Mouse (Mus musculus) G1E (cell line): ENCODE data around the gene Myef2. TPM values are rescaled to one million over a fixed set of nuclear protein-coding genes. Genes with fewer than 3 reads are reported as not detected.

ENCODE experiments used
- ATAC-seq: 2 replicates; pipeline ENCODE4 v1.8.0; 2016; ENCODE audit warnings: mild to moderate bottlenecking; ENCODE audit not compliant: insufficient number of reproducible peaks, poor library complexity, low FRiP score, severe bottlenecking; ENCODE audit errors: extremely low read depth
- DNase-seq: peaks from one replicate; pipeline ENCODE4 v3.0.0; 2012; ENCODE audit warnings: low spot score
- H3K27me3 ChIP-seq: 2 replicates; pipeline ENCODE4 v1.6.1; 2012; ENCODE audit warnings: mild to moderate bottlenecking, low read length, inconsistent platforms; ENCODE audit not compliant: insufficient read depth
- H3K36me3 ChIP-seq: replicated peaks from 2 replicates; pipeline ENCODE3; 2012; ENCODE audit warnings: mild to moderate bottlenecking, inconsistent platforms
- H3K4me1 ChIP-seq: 2 replicates; pipeline ENCODE4 v1.6.1; 2012; ENCODE audit warnings: low read depth, low read length, inconsistent platforms, mixed read lengths; ENCODE audit not compliant: insufficient read depth
- H3K4me3 ChIP-seq: 2 replicates; pipeline ENCODE4 v1.5.1; 2012; ENCODE audit warnings: low read depth, mild to moderate bottlenecking, inconsistent platforms, low read length, moderate library complexity, mixed read lengths
- H3K9me3 ChIP-seq: replicated peaks from 2 replicates; pipeline ENCODE4 v1.6.1; 2012; ENCODE audit warnings: inconsistent platforms
- CTCF ChIP-seq: IDR thresholded peaks from 2 replicates; pipeline ENCODE4 v1.5.1; 2012; ENCODE audit warnings: low read depth, low read length, inconsistent platforms, mixed read lengths
- GATA1 ChIP-seq: IDR thresholded peaks from 2 replicates; pipeline ENCODE4 v1.6.1; 2012; ENCODE audit warnings: borderline replicate concordance, low read length, inconsistent platforms, mixed read lengths
- GATA2 ChIP-seq: IDR thresholded peaks from 2 replicates; pipeline ENCODE4 v1.6.1; 2012; ENCODE audit warnings: low read depth, low read length, inconsistent platforms, borderline replicate concordance
- POLR2AphosphoS5 ChIP-seq: IDR thresholded peaks from 2 replicates; pipeline ENCODE4 v1.6.1; 2012; ENCODE audit warnings: low read depth, low read length, inconsistent platforms; ENCODE audit not compliant: insufficient replicate concordance
- TAL1 ChIP-seq: conservative IDR thresholded peaks from 2 replicates; pipeline ENCODE4 v1.6.1; 2012; ENCODE audit warnings: low read depth, low read length, inconsistent platforms, mixed read lengths
- polyA plus RNA-seq: library from polyadenylated mRNA; stranded (reverse); fragments of >175 nt; gene quantifications from 2 replicates; pipeline ENCODE4 v1.2.3, GENCODE M21; 2012
- total RNA-seq, 2 experiments: library from RNA; stranded (forward) in 1 of 2; stranded (reverse) in 1 of 2; fragments of 200-1000 nt in 1 of 2; fragments of >200 nt in 1 of 2; fragmentation: Nextera tagmentation in 1 of 2; gene quantifications; 2 replicates each; pipeline ENCODE4 v1.2.3; 2014 to 2017

Myef2 gene
- total and polyA plus RNA-seq, 3 experiments = 21.4 to 83.4 (median 57.6) TPM

DNA sequence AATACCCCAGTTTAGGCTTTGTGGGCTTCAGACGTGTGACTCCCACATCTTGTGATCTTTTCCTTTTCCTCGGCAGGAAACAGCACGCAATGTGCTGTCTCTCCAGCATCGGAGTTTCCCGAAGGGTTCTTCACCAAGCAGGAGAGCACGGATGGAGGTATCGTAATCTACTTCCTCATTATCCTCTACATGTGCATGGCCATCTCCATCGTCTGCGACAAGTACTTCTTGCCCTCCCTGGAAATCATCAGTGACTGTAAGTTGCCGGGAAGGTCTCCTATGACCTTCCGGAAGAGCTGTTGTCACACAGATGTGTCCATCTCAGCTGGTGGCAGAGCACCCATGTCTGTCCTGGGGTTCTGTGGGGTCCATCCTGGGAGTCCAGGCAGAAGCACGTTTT lies 54.8 kb downstream of the Myef2 start:
- Histone ChIP-seq H3K27me3 (no peaks in the 10 kb centered on the region), H3K36me3 (no peaks in the 10 kb centered on the region), H3K9me3 (no peaks in the 10 kb centered on the region), H3K4me1 (no peaks in the 10 kb centered on the region; the same call in 1 of the 2 replicates), H3K4me3 (no peak overlapping the region)
- no peak for DNase-seq
- no peak for ATAC-seq
- TF ChIP-seq GATA2 = no peak
- TF ChIP-seq CTCF = no peak
- no peak for TF ChIP-seq TAL1

DNA sequence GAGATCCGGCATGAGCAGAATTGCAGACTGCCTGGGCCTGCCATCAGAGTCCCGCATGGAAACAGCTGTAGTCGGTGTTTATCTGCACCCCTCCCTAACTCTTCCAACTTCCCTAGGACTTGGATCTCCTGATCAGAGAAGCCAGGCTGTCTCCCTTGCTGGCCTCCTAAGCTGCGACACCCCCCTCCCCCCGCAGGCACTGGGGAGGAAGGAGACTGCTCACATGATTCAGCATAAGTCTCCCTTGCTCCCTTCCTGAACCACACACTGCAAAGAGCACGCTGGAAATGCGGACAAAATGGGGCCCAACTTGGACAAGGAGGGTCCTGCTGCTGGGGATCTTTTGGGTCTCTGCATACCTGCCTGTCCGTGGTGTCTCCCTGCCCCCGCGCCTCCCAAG lies 55.6 kb downstream of the Myef2 start, which contains the start of gene Slc24a5:
TSS of gene Slc24a5 (plus strand) at position 231 of the 400 bp plus-strand sequence.
- ATAC-seq = no peak
- H3K4me3 ChIP-seq = no peak within 1 kb of the TSS
- H3K9me3 ChIP-seq = no peaks in the 10 kb centered on the region
- H3K4me1 ChIP-seq = no peaks in the 10 kb centered on the region; the same call in 1 of the 2 replicates
- TF ChIP-seq CTCF (no peak), GATA1 (no peak), GATA2 (no peak), TAL1 (no peak), POLR2AphosphoS5 (no peak)
- H3K36me3 ChIP-seq = no peaks in the 10 kb centered on the region
- no peaks in the 10 kb centered on the region for H3K27me3 ChIP-seq
- no peak for DNase-seq

DNA sequence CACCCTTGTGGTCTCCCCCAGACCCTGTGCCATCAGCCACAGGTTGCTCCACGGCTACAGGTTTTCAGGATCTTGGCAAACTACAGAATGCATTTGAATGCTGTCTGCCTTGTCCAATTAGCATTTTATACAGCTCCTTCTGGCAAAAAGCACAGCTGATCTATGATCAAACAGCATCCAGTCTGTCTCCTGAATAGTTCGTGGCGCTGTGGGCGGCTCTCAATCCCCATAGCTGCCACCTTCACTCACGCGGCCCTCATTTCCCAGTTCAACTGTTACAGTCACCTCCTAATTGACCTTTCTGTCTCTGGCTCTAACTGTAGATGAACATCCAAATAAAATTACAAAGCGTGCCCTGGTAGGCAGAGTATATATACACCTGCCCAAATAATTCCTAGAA lies 56.1 kb downstream of the Myef2 start:
- ATAC-seq (no peak), DNase-seq (no peak)
- Histone ChIP-seq H3K4me1 (no peaks in the 10 kb centered on the region; the same call in 1 of the 2 replicates), H3K4me3 (no peak overlapping the region), H3K27me3 (no peaks in the 10 kb centered on the region), H3K9me3 (no peaks in the 10 kb centered on the region), H3K36me3 (no peaks in the 10 kb centered on the region)
- TF ChIP-seq GATA2 (no peak), POLR2AphosphoS5 (no peak), CTCF (no peak)

DNA sequence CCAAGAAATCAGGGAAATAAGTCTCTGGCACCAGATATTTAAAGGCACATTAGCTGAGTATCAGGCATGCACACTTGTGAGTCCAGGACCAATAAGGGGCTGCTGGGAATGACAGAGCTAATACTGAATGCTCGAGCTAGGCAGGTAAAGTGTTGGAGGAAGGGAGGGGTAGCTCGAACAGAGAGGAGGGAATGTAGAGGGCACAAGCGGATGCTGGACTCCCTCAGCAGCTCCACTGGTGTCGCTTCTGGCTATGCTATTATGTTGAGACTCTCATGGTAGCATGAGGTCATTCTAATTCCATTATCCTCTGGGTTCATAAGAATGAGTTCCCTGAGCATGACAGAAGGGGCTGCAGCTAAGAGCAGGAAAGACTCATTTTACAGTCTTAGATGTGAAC lies 60.5 kb downstream of the Myef2 start:
- no peak for ATAC-seq

DNA sequence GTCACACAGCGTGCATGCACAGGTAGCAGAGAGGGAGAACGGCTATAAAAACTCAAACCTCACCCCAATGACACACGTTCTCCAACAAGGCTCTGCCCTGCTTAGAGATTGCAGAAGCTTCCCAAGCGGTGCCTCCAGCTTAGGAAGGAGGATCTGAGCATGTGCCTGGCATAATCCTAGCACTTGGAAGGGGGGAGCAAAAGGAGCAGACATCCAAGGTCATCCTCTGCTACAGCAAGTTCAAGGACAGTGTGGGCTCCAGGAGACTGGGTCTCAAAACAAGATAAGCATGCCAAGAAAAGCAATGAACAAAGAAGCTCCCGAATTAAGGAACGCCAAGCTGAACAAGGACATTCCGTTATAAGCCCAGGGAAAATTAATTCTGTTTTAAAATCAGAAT lies 62.0 kb downstream of the Myef2 start:
- no peaks in the 10 kb centered on the region for H3K36me3 ChIP-seq
- DNase-seq (no peak), ATAC-seq (no peak)
- no peaks in the 10 kb centered on the region for H3K27me3 ChIP-seq
- H3K4me3 ChIP-seq = no peak overlapping the region
- no peak for TF ChIP-seq CTCF
- no peak for TF ChIP-seq POLR2AphosphoS5
- TF ChIP-seq TAL1 = no peak
- TF ChIP-seq GATA2 = no peak
- no peak for TF ChIP-seq GATA1
- peaks cover 23% of the 10 kb centered on the region for H3K9me3 ChIP-seq
- H3K4me1 ChIP-seq = no peaks in the 10 kb centered on the region

More for the DNA sequence above, 60.5 kb downstream of the Myef2 start:
- Histone ChIP-seq H3K4me1 (no peaks in the 10 kb centered on the region; the same call in 1 of the 2 replicates), H3K4me3 (no peak overlapping the region), H3K27me3 (no peaks in the 10 kb centered on the region), H3K9me3 (peaks cover 23% of the 10 kb centered on the region), H3K36me3 (no peaks in the 10 kb centered on the region)
- no peak for DNase-seq
- TF ChIP-seq GATA2 = no peak
- TF ChIP-seq POLR2AphosphoS5 = no peak
- TF ChIP-seq CTCF = no peak
- TF ChIP-seq GATA1 = no peak
- TF ChIP-seq TAL1 = no peak

DNA sequence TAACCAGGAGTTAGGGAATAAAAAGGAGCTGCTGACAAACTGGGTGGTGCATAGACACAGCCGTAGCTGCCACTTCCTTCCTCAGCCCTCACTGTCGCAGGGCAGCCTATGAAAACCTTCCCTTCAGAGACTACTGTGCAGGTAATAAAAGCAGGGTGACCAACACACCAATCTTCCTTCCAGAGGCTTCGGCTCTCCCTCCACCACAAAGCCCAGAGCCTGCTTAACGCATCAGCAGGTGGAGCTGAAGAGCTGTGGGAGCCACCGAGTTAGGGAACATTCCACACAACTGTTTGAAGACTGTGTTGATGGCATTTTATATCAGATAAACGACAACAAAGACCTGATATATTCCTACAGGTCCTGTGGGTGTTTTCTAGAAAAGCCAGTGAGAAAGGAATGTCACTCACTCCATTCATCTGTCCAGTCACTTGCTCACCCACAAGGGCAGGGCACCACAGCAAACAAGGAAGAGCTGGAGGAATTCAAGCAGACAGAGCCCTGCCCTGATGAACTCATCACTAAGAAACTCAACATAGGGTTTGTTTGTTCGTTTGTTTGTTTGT lies 66.1 kb downstream of the Myef2 start:
- no peaks in the 10 kb centered on the region for H3K27me3 ChIP-seq
- ATAC-seq = no peak
- no peaks in the 10 kb centered on the region for H3K36me3 ChIP-seq
- H3K4me1 ChIP-seq = no peaks in the 10 kb centered on the region
- peaks cover 32% of the 10 kb centered on the region for H3K9me3 ChIP-seq
- no peak overlapping the region for H3K4me3 ChIP-seq
- TF ChIP-seq POLR2AphosphoS5 (no peak), GATA1 (no peak)
- DNase-seq = no peak

DNA sequence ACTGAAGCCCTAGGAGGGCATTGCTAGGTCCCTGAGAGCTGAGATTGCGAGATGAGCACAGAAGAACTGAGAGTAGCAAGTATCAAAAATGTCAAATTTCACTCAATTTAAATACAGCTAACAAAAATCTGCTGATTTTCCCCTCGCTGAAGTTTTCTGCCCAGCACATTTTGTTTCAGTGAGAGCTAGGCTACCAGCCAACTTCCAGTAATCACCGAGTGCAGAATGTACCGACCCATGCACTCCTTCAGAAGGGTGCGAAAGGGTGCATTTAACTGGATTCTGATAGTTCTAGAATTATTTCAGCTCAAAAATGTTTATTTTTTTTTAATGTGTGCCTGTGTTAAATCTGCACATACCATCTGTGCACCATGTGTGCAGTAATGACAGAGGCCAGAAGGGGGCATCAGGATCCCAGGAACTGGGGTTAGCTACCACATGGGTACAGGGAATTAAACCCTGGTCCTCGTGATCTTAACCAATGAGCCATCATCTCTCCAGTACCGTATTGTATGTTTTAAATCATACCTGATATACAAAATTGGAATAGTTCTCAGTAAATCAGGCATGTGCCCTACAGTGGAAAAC lies 68.1 kb downstream of the Myef2 start:
- Histone ChIP-seq H3K4me1 (no peaks in the 10 kb centered on the region), H3K27me3 (no peaks in the 10 kb centered on the region), H3K9me3 (peaks cover 28% of the 10 kb centered on the region), H3K4me3 (no peak overlapping the region), H3K36me3 (no peaks in the 10 kb centered on the region)
- TF ChIP-seq TAL1 = no peak
- no peak for TF ChIP-seq GATA2
- TF ChIP-seq GATA1 = no peak
- no peak for TF ChIP-seq POLR2AphosphoS5
- no peak for TF ChIP-seq CTCF
- DNase-seq (no peak), ATAC-seq (no peak)

Other genes starting within 250 kb of the Myef2 start
- gene Slc24a5, start 55.5 kb downstream of the Myef2 start, total RNA-seq (2014; fragmentation: Nextera tagmentation) = not detected in 2 replicates
- gene Slc24a5, start 55.5 kb downstream of the Myef2 start, total RNA-seq (2017) = 2.1 and 2.3 TPM in 2 replicates
- not detected in 2 replicates for gene Slc24a5, start 55.5 kb downstream of the Myef2 start, polyA plus RNA-seq
- not detected in 2 replicates for gene Ctxn2, start 13.0 kb upstream of the Myef2 start, total RNA-seq (2014; fragmentation: Nextera tagmentation)
- gene Ctxn2, start 13.0 kb upstream of the Myef2 start, total RNA-seq (2017) = not detected in 2 replicates
- not detected in 2 replicates for gene Ctxn2, start 13.0 kb upstream of the Myef2 start, polyA plus RNA-seq
- gene Slc12a1, start 28.8 kb upstream of the Myef2 start, total RNA-seq (2014; fragmentation: Nextera tagmentation) = not detected in 2 replicates
- under 0.01 and 0.06 TPM in 2 replicates for gene Slc12a1, start 28.8 kb upstream of the Myef2 start, total RNA-seq (2017)
- not detected in 2 replicates for gene Slc12a1, start 28.8 kb upstream of the Myef2 start, polyA plus RNA-seq
- gene Dut, start 123.5 kb upstream of the Myef2 start, total RNA-seq (2014; fragmentation: Nextera tagmentation) = 75.5 and 91.7 TPM in 2 replicates
- gene Dut, start 123.5 kb upstream of the Myef2 start, total RNA-seq (2017) = 161 and 165 TPM in 2 replicates
- 113 and 139 TPM in 2 replicates for gene Dut, start 123.5 kb upstream of the Myef2 start, polyA plus RNA-seq